Mouse (Mus musculus): ENCODE data around the gene Ncl. TPM values are rescaled to one million over a fixed set of nuclear protein-coding genes. Genes with fewer than 3 reads are reported as not detected.
A peak's percentile ranks its signal among the peaks of the same experiment; 100 is the strongest.

Ncl gene
- total and polyA plus RNA-seq, 2 experiments: 4.6 to 24.3 TPM

GRCm38 (mm10) chr1:86400096-86400754, 41.0 kb upstream of the Ncl start:
- WGBS: 86% methylated on average over 8 of the region's 8 CpGs
- no peaks in the 10 kb centered on the region for H3K36me3 ChIP-seq (ENCODE audit: control insufficient read depth, insufficient read depth, low read length)
- H3K79me2 ChIP-seq (ENCODE audit: control insufficient read depth, insufficient read depth, low read length): no peaks in the 10 kb centered on the region
- no peak overlapping the region for H3K4me3 ChIP-seq (ENCODE audit: insufficient read depth, low read depth, low read length)
- no peak overlapping the region for H3K27ac ChIP-seq (replicated peaks; ENCODE audit: insufficient read depth, low read depth, low read length)
- TF ChIP-seq POLR2A (IDR thresholded peaks at IDR 0.05; ENCODE audit: extremely low read depth, insufficient read depth, low read length): no peak
- no peak overlapping the region for H3K9ac ChIP-seq (ENCODE audit: low read depth, low read length)
- no peaks in the 10 kb centered on the region for H3K27me3 ChIP-seq (ENCODE audit: control insufficient read depth, insufficient read depth, low read length)
- DNase-seq (ENCODE audit: extremely low read depth, low read depth, low spot score): no peak
- no peaks in the 10 kb centered on the region for H3K4me1 ChIP-seq (ENCODE audit: control insufficient read depth, insufficient read depth, low read length)

DNA sequence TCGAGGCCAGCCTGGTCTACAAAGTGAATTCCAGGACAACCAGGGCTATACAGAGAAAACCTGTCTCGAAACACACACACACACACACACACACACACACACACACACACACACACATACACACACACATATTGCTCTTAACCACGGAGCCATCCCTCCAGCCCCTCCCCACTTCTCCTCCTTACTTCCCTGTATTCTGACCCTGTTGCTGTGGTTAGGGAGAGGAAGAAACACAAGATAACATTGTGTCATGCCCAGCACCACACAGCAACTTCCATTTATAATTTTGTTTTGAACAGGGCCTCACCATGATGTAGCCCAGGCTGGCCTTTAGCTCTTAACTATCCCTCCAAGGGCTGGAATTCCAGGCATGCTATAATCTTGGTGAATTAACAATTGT, 40.1 kb upstream of the Ncl start:
- Histone ChIP-seq H3K4me3 (ENCODE audit: insufficient read depth, low read depth, low read length) (no peak overlapping the region), H3K27ac (replicated peaks; ENCODE audit: insufficient read depth, low read depth, low read length) (no peak overlapping the region), H3K36me3 (ENCODE audit: control insufficient read depth, insufficient read depth, low read length) (no peaks in the 10 kb centered on the region), H3K79me2 (ENCODE audit: control insufficient read depth, insufficient read depth, low read length) (no peaks in the 10 kb centered on the region), H3K9ac (ENCODE audit: low read depth, low read length) (no peak overlapping the region), H3K4me1 (ENCODE audit: control insufficient read depth, insufficient read depth, low read length) (no peaks in the 10 kb centered on the region), H3K27me3 (ENCODE audit: control insufficient read depth, insufficient read depth, low read length) (no peaks in the 10 kb centered on the region)
- DNase-seq (ENCODE audit: extremely low read depth, low read depth, low spot score): peak; percentile 24
- TF ChIP-seq POLR2A (IDR thresholded peaks at IDR 0.05; ENCODE audit: extremely low read depth, insufficient read depth, low read length) (no peak), CTCF (IDR thresholded peaks at IDR 0.05; ENCODE audit: low read depth, low read length) (no peak)
- 77% methylated on average over 3 of the region's 3 CpGs for WGBS

GRCm38 (mm10) chr1:86398222-86398621, 39.0 kb upstream of the Ncl start:
- 51% methylated on average over 7 of the region's 7 CpGs for WGBS
- Histone ChIP-seq H3K27ac (replicated peaks; ENCODE audit: insufficient read depth, low read depth, low read length) (no peak overlapping the region), H3K9ac (ENCODE audit: low read depth, low read length) (no peak overlapping the region), H3K79me2 (ENCODE audit: control insufficient read depth, insufficient read depth, low read length) (no peaks in the 10 kb centered on the region), H3K4me3 (ENCODE audit: insufficient read depth, low read depth, low read length) (no peak overlapping the region), H3K27me3 (ENCODE audit: control insufficient read depth, insufficient read depth, low read length) (no peaks in the 10 kb centered on the region), H3K36me3 (ENCODE audit: control insufficient read depth, insufficient read depth, low read length) (no peaks in the 10 kb centered on the region), H3K4me1 (ENCODE audit: control insufficient read depth, insufficient read depth, low read length) (no peaks in the 10 kb centered on the region)
- DNase-seq (ENCODE audit: extremely low read depth, low read depth, low spot score): no peak
- no peak for TF ChIP-seq CTCF (IDR thresholded peaks at IDR 0.05; ENCODE audit: low read depth, low read length)
- TF ChIP-seq POLR2A (IDR thresholded peaks at IDR 0.05; ENCODE audit: extremely low read depth, insufficient read depth, low read length): no peak

- no peaks in the 10 kb centered on the region for H3K36me3 ChIP-seq (ENCODE audit: control insufficient read depth, insufficient read depth, low read length)
- H3K4me1 ChIP-seq (ENCODE audit: control insufficient read depth, insufficient read depth, low read length): no peaks in the 10 kb centered on the region
- no peaks in the 10 kb centered on the region for H3K79me2 ChIP-seq (ENCODE audit: control insufficient read depth, insufficient read depth, low read length)
- H3K27ac ChIP-seq (replicated peaks; ENCODE audit: insufficient read depth, low read depth, low read length): no peak overlapping the region
- H3K9ac ChIP-seq (ENCODE audit: low read depth, low read length): no peak overlapping the region
- DNase-seq (ENCODE audit: extremely low read depth, low read depth, low spot score): no peak
- no peak overlapping the region for H3K4me3 ChIP-seq (ENCODE audit: insufficient read depth, low read depth, low read length)
- H3K27me3 ChIP-seq (ENCODE audit: control insufficient read depth, insufficient read depth, low read length): no peaks in the 10 kb centered on the region
- 89% methylated on average over 8 of the region's 8 CpGs for WGBS
- TF ChIP-seq POLR2A (IDR thresholded peaks at IDR 0.05; ENCODE audit: extremely low read depth, insufficient read depth, low read length): no peak
- TF ChIP-seq CTCF (IDR thresholded peaks at IDR 0.05; ENCODE audit: low read depth, low read length): no peak
These were observed 38.4 kb upstream of the Ncl start for GRCm38 (mm10) chr1:86397621-86398020.

DNA sequence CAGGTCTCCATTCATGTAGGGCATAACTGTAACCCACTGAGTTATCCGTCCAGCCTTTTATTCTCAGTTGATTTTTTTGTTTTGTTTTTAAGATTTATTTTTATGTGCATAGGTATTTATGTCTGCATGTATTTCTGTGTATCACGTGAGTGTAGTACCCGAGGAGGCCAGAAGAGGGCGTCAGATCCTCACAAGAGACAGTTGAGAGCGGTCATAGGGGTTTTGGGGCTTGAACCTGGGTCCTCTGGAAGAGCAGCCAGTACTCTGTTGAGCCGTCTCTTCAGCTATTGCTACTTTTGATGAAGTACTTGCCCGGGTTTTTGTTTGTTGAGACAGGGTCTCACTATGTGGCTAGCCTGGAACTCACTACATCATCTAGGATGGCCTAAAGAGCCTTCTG, 36.7 kb upstream of the Ncl start:
- Histone ChIP-seq H3K9ac (ENCODE audit: low read depth, low read length) (no peak overlapping the region), H3K4me1 (ENCODE audit: control insufficient read depth, insufficient read depth, low read length) (no peaks in the 10 kb centered on the region), H3K27ac (replicated peaks; ENCODE audit: insufficient read depth, low read depth, low read length) (no peak overlapping the region), H3K79me2 (ENCODE audit: control insufficient read depth, insufficient read depth, low read length) (no peaks in the 10 kb centered on the region), H3K27me3 (ENCODE audit: control insufficient read depth, insufficient read depth, low read length) (no peaks in the 10 kb centered on the region), H3K36me3 (ENCODE audit: control insufficient read depth, insufficient read depth, low read length) (no peaks in the 10 kb centered on the region), H3K4me3 (ENCODE audit: insufficient read depth, low read depth, low read length) (no peak overlapping the region)
- TF ChIP-seq CTCF (IDR thresholded peaks at IDR 0.05; ENCODE audit: low read depth, low read length) (no peak; the same call in 1 of the 2 replicates), POLR2A (IDR thresholded peaks at IDR 0.05; ENCODE audit: extremely low read depth, insufficient read depth, low read length) (no peak)
- 77% methylated on average over 7 of the region's 7 CpGs for WGBS
- no peak for DNase-seq (ENCODE audit: extremely low read depth, low read depth, low spot score)

DNA sequence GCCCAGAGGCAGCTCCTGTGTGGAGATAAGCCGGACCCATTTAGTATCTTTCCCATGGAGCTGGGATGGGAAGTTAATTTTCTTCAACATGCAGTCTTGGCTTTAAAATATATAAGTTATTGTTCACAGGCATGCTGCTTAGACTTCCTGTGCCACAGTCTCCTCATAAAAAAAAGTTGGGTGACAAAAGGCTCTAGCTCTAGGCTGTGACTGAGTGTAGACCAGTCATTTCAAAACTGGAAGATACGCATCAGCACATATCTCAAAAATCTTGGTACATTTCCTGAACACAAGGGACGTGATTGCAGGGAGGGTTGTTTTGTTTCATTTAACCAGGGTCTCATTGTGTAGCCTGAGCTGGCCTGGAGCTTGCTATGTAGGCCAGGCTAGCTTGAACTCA, 35.0 kb upstream of the Ncl start:
- Histone ChIP-seq H3K36me3 (ENCODE audit: control insufficient read depth, insufficient read depth, low read length) (no peaks in the 10 kb centered on the region), H3K4me3 (ENCODE audit: insufficient read depth, low read depth, low read length) (no peak overlapping the region), H3K27ac (replicated peaks; ENCODE audit: insufficient read depth, low read depth, low read length) (no peak overlapping the region), H3K79me2 (ENCODE audit: control insufficient read depth, insufficient read depth, low read length) (no peaks in the 10 kb centered on the region), H3K27me3 (ENCODE audit: control insufficient read depth, insufficient read depth, low read length) (no peaks in the 10 kb centered on the region), H3K9ac (ENCODE audit: low read depth, low read length) (no peak overlapping the region), H3K4me1 (ENCODE audit: control insufficient read depth, insufficient read depth, low read length) (no peaks in the 10 kb centered on the region)
- WGBS: 86% methylated on average over 3 of the region's 3 CpGs
- TF ChIP-seq POLR2A (IDR thresholded peaks at IDR 0.05; ENCODE audit: extremely low read depth, insufficient read depth, low read length) (no peak), CTCF (IDR thresholded peaks at IDR 0.05; ENCODE audit: low read depth, low read length) (no peak)
- DNase-seq (ENCODE audit: extremely low read depth, low read depth, low spot score): peak; percentile 30
